ENCODE assay signal across 7 mouse cellular contexts in the genomic region with DNA sequence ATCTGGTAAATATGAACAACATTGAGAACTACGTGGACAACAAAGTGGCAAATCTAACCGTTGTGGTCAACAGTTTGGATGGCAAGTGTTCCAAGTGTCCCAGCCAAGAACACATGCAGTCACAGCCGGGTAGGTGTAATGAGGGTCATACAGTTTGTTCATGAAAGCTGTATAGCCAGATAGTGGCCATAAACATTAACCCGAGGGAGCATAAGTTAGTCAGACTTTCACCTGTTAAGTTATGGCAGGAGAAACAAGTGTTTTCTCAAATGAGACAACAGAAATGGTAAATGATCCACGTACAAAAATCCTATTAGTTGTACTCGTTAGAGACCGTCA. TPM values are rescaled to one million over a fixed set of nuclear protein-coding genes. Genes with fewer than 3 reads are reported as not detected.
A peak's percentile ranks its signal among the peaks of the same experiment; 100 is the strongest.
DNase-seq lines count a peak whose midpoint lies in the region; ATAC-seq and TF ChIP-seq lines count a peak whose summit lies in the region.

No protein-coding gene starts in this region.

- H3K9ac ChIP-seq in lung, postnatal 0 days (replicated peaks; ENCODE audit: low read depth): no peak overlapping the region
- H3K9ac ChIP-seq in forebrain, embryonic 14.5 days (ENCODE audit: low read length): peak overlapping the region; percentile 80
- H3K9ac ChIP-seq in limb, embryonic 14.5 days (ENCODE audit: low read depth, low read length, severe bottlenecking): peak overlapping the region; percentile 36; the same call in 1 of the 2 replicates
- no peak overlapping the region for H3K9ac ChIP-seq in stomach, embryonic 15.5 days

- no peaks in the 10 kb centered on the region for H3K9me3 ChIP-seq in lung, postnatal 0 days (ENCODE audit: low read length)
- no peaks in the 10 kb centered on the region for H3K9me3 ChIP-seq in forebrain, embryonic 14.5 days (replicated peaks; ENCODE audit: control insufficient read depth, low read length)
- no peaks in the 10 kb centered on the region for H3K9me3 ChIP-seq in limb, embryonic 14.5 days (ENCODE audit: control insufficient read depth, low read length)
- H3K9me3 ChIP-seq in stomach, embryonic 15.5 days: no peaks in the 10 kb centered on the region

- no peak for TF ChIP-seq CTCF in lung, postnatal 0 days (IDR thresholded peaks at IDR 0.05)

- H3K4me1 ChIP-seq in lung, postnatal 0 days (ENCODE audit: insufficient read depth, low read depth, low read length): no peaks in the 10 kb centered on the region
- peaks cover 6% of the 10 kb centered on the region; the same call in 1 of the 2 replicates for H3K4me1 ChIP-seq in forebrain, embryonic 14.5 days (ENCODE audit: control insufficient read depth, insufficient read depth, low read length)
- no peaks in the 10 kb centered on the region for H3K4me1 ChIP-seq in limb, embryonic 14.5 days (ENCODE audit: control insufficient read depth, insufficient read depth, low read length)
- peaks cover 4% of the 10 kb centered on the region; the same call in 1 of the 2 replicates for H3K4me1 ChIP-seq in stomach, embryonic 15.5 days

- no peak overlapping the region for H3K27ac ChIP-seq in lung, postnatal 0 days (ENCODE audit: low read length)
- H3K27ac ChIP-seq in forebrain, embryonic 14.5 days (ENCODE audit: low read depth, low read length): no peak overlapping the region
- H3K27ac ChIP-seq in limb, embryonic 14.5 days (replicated peaks; ENCODE audit: low read depth, low read length): no peak overlapping the region
- no peak overlapping the region for H3K27ac ChIP-seq in stomach, embryonic 15.5 days

- H3K4me3 ChIP-seq in lung, postnatal 0 days (ENCODE audit: low read depth, low read length): peak overlapping the region; percentile 34; the same call in 1 of the 2 replicates
- H3K4me3 ChIP-seq in forebrain, embryonic 14.5 days (ENCODE audit: low read depth, low read length): peak overlapping the region; percentile 43
- H3K4me3 ChIP-seq in limb, embryonic 14.5 days (replicated peaks; ENCODE audit: low read length): peak overlapping the region; percentile 31; the same call in 1 of the 2 replicates
- H3K4me3 ChIP-seq in stomach, embryonic 15.5 days (replicated peaks): peak overlapping the region; percentile 50

- TF ChIP-seq EP300 in lung, postnatal 0 days (IDR thresholded peaks at IDR 0.05): no peak

- H3K4me2 ChIP-seq in lung, postnatal 0 days (replicated peaks; ENCODE audit: low read depth, low read length): peak overlapping the region; percentile 67
- H3K4me2 ChIP-seq in forebrain, embryonic 14.5 days (ENCODE audit: low read length): peak overlapping the region; percentile 96
- peak overlapping the region; percentile 68 for H3K4me2 ChIP-seq in limb, embryonic 14.5 days (replicated peaks; ENCODE audit: low read depth, low read length, severe bottlenecking)
- H3K4me2 ChIP-seq in stomach, embryonic 15.5 days: peak overlapping the region; percentile 92

- WGBS in lung, postnatal 0 days: 49% methylated on average over 7 of the region's 7 CpGs
- 56% methylated on average over 7 of the region's 7 CpGs for WGBS in forebrain, embryonic 14.5 days
- 55% methylated on average over 7 of the region's 7 CpGs for WGBS in limb, embryonic 14.5 days
- 61% methylated on average over 7 of the region's 7 CpGs for WGBS in stomach, embryonic 15.5 days

- no peaks in the 10 kb centered on the region for H3K36me3 ChIP-seq in lung, postnatal 0 days (ENCODE audit: insufficient read depth, low read length)
- no peaks in the 10 kb centered on the region for H3K36me3 ChIP-seq in forebrain, embryonic 14.5 days (ENCODE audit: control insufficient read depth, insufficient read depth, low read length)
- no peaks in the 10 kb centered on the region for H3K36me3 ChIP-seq in limb, embryonic 14.5 days (ENCODE audit: control insufficient read depth, insufficient read depth, low read length)
- H3K36me3 ChIP-seq in stomach, embryonic 15.5 days: no peaks in the 10 kb centered on the region

- no peak for ATAC-seq in lung, postnatal 0 days
- no peak for ATAC-seq in forebrain, embryonic 14.5 days
- no peak for ATAC-seq in limb, embryonic 14.5 days (ENCODE audit: low FRiP score, low read depth)
- ATAC-seq in stomach, embryonic 15.5 days (ENCODE audit: insufficient read depth, low FRiP score, low read depth): no peak

- H3K27me3 ChIP-seq in lung, postnatal 0 days (replicated peaks; ENCODE audit: insufficient read depth, low read length): no peaks in the 10 kb centered on the region
- H3K27me3 ChIP-seq in forebrain, embryonic 14.5 days (replicated peaks; ENCODE audit: control insufficient read depth, insufficient read depth, low read length): no peaks in the 10 kb centered on the region
- H3K27me3 ChIP-seq in limb, embryonic 14.5 days (ENCODE audit: control insufficient read depth, insufficient read depth, low read length): peaks cover 3% of the 10 kb centered on the region; the same call in 1 of the 2 replicates
- no peaks in the 10 kb centered on the region for H3K27me3 ChIP-seq in stomach, embryonic 15.5 days (replicated peaks)

- DNase-seq in lung, postnatal 0 days (ENCODE audit: low spot score): no peak
- DNase-seq in lung, postnatal 36 days: no peak
- DNase-seq in forebrain, embryonic 14.5 days (ENCODE audit: low spot score): no peak
- DNase-seq in limb, embryonic 14.5 days (ENCODE audit: low spot score): no peak
- DNase-seq in adrenal gland, adult 8-10 months: no peak
- DNase-seq in spleen, postnatal 14 days (ENCODE audit: low spot score in 2 of 2): no peak

- no peak for TF ChIP-seq POLR2A in limb, embryonic 14.5 days (IDR thresholded peaks at IDR 0.05; ENCODE audit: borderline replicate concordance, extremely low read depth, insufficient read depth, insufficient read length)

RNA-seq across cellular contexts. Expression of gene Fgl2, which starts 0.7 kb away (rescaled TPM):
- polyA plus RNA-seq in lung, postnatal 0 days (2015; fragmentation: Nextera tagmentation; extraction: Ambion mirVana): 8.7 and 10.5 TPM in 2 replicates
- 0.79 and 1.3 TPM in 2 replicates for polyA plus RNA-seq in forebrain, embryonic 14.5 days (2014; fragmentation: Nextera tagmentation; extraction: Ambion mirVana)
- polyA plus RNA-seq in limb, embryonic 14.5 days (2012; rRNA removed): 0.97 and 0.99 TPM in 2 replicates
- polyA plus RNA-seq in limb, embryonic 14.5 days (2014; fragmentation: Nextera tagmentation; extraction: Ambion mirVana): 1.5 and 1.8 TPM in 2 replicates
- 11.9 and 13.0 TPM in 2 replicates for polyA plus RNA-seq in stomach, embryonic 15.5 days (2015; fragmentation: Nextera tagmentation; extraction: Ambion mirVana)
- 10 to 100 TPM in 2 of 4 experiments, 1 to 10 TPM in 2; 6.8 to 19.1 (median 11.5) TPM for total RNA-seq in adrenal gland, adult 8-10 months (2022)

RNA-seq across cellular contexts. Expression of gene Ccdc146, which starts 51.3 kb away (rescaled TPM):
- polyA plus RNA-seq in lung, postnatal 0 days (2015; fragmentation: Nextera tagmentation; extraction: Ambion mirVana): 3.4 and 6.0 TPM in 2 replicates
- 0.70 and 1.0 TPM in 2 replicates for polyA plus RNA-seq in forebrain, embryonic 14.5 days (2014; fragmentation: Nextera tagmentation; extraction: Ambion mirVana)
- 0.09 TPM in 2 replicates for polyA plus RNA-seq in limb, embryonic 14.5 days (2012; rRNA removed)
- 0.11 and 0.18 TPM in 2 replicates for polyA plus RNA-seq in limb, embryonic 14.5 days (2014; fragmentation: Nextera tagmentation; extraction: Ambion mirVana)
- 0.35 and 0.62 TPM in 2 replicates for polyA plus RNA-seq in stomach, embryonic 15.5 days (2015; fragmentation: Nextera tagmentation; extraction: Ambion mirVana)
- under 1 TPM in 3 of 4 experiments, not detected in 1; 0.12 to 0.37 (median 0.28) TPM for total RNA-seq in adrenal gland, adult 8-10 months (2022)

RNA-seq across cellular contexts. Expression of gene Fam185a, which starts 51.6 kb away (rescaled TPM):
- 1.7 and 2.8 TPM in 2 replicates for polyA plus RNA-seq in lung, postnatal 0 days (2015; fragmentation: Nextera tagmentation; extraction: Ambion mirVana)
- 6.1 and 7.9 TPM in 2 replicates for polyA plus RNA-seq in forebrain, embryonic 14.5 days (2014; fragmentation: Nextera tagmentation; extraction: Ambion mirVana)
- 4.4 TPM in 2 replicates for polyA plus RNA-seq in limb, embryonic 14.5 days (2012; rRNA removed)
- 4.9 and 5.3 TPM in 2 replicates for polyA plus RNA-seq in limb, embryonic 14.5 days (2014; fragmentation: Nextera tagmentation; extraction: Ambion mirVana)
- polyA plus RNA-seq in stomach, embryonic 15.5 days (2015; fragmentation: Nextera tagmentation; extraction: Ambion mirVana): 8.8 and 9.0 TPM in 2 replicates
- 10 to 100 TPM; 14.7 to 19.2 (median 16.1) TPM for total RNA-seq in adrenal gland, adult 8-10 months (2022)

Comparison
In these comparisons a context has a peak if more than half of its experiments do, and no peak if none do; other contexts are left out.
1. H3K9ac ChIP-seq: peak in forebrain, embryonic 14.5 days (single experiment) and limb, embryonic 14.5 days (single experiment); none in lung, postnatal 0 days (single experiment) and stomach, embryonic 15.5 days (single experiment).
2. Peak in every context shown above with its lines, with median percentiles within 50 percentile points of each other: H3K4me2 ChIP-seq and H3K4me3 ChIP-seq.